Mouse (Mus musculus): ENCODE measurements around the gene Prss29.

DNA sequence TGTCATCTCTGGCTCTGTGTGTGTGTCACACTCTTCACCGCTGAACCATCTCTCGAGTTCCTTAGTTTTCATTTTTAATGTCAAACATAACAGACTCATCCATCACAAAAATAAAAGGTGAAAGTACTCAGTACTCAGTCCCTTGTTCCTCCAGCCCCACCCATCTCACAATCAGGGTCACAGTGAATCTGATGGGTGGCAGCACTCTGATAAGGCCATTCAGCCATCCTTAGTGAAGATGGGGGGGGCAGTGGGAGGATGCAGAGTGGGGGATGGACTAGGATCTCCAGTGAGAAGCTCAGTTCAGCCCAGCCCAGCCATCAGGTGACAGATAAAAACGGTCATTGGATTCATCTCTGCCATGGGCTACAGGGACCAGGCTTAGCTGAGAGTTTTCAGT is 50.5 kb downstream of the Prss29 start, which contains the start of gene Tpsg1:
- TF ChIP-seq CTCF (IDR thresholded peaks at IDR 0.05; ENCODE audit: low read depth, low read length) = no peak
- TF ChIP-seq POLR2A (IDR thresholded peaks at IDR 0.05; ENCODE audit: extremely low read depth, insufficient read depth, low read length) = no peak

Measured in liver, adult 2 months (tissue).